Mouse (Mus musculus): ENCODE measurements around the gene Cacna1d. TPM values are rescaled to one million over a fixed set of nuclear protein-coding genes. Genes with fewer than 3 reads are reported as not detected.
A peak's percentile ranks its signal among the peaks of the same experiment; 100 is the strongest.

Gene Cacna1d
- polyA plus RNA-seq, 1 experiment from 2014 or later, result 10.5 TPM

DNA sequence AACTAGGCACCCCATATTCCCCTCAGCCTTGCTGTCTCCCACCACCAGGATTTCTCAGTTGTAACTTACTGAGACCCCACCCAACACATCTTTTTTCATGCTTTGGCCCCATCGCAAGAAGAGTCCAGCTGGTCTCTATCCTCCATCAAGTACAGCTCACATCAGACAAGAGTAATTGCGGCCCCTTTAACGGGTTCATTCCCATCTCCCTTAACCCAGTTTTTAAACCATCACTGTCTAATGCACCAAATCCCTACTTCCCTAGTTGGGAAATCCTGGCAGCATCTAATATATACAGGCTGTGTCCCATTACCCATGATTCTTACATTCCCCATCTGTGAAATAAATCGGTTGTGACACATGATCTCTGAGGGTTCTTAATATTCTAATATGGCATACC, 130.8 kb downstream of the Cacna1d start:
- peak; percentile 79 for ATAC-seq (ENCODE audit: insufficient read depth)
- no peaks in the 10 kb centered on the region for H3K36me3 ChIP-seq (ENCODE audit: insufficient read depth)
- no peak overlapping the region for H3K4me3 ChIP-seq (ENCODE audit: low read depth, low read length)
- no peaks in the 10 kb centered on the region for H3K9me3 ChIP-seq (ENCODE audit: low read depth, low read length)
- H3K4me2 ChIP-seq, result no peak overlapping the region
- H3K9ac ChIP-seq, result no peak overlapping the region
- H3K27me3 ChIP-seq (ENCODE audit: insufficient read depth, low read length), result no peaks in the 10 kb centered on the region
- peaks cover 9% of the 10 kb centered on the region for H3K4me1 ChIP-seq (ENCODE audit: insufficient read depth)
- peak overlapping the region; percentile 19; the same call in 1 of the 2 replicates for H3K27ac ChIP-seq (ENCODE audit: low read depth)
- DNase-seq, result peak; percentile 86
- WGBS, result 29% methylated on average over 4 of the region's 4 CpGs
- no peak for TF ChIP-seq CTCF (IDR thresholded peaks at IDR 0.05; ENCODE audit: low read depth)

DNA sequence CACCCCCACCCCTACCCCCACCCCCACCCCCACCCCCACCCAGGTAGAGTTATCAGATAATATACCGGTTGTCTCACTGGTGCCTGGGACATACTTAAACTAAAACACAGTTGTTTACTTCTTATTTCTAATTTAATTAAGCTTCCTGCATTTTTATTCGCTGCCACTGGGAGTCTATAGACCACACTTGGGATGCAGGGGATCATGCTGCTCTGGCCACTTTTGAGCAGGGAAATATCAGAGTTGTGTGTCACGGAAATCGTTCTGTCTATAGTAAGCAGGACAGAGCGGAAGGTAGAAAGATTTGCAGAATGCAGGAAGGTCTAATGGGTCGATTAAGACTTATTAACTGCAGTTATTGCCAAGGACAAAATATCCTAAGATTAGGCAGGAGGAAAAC, 131.3 kb downstream of the Cacna1d start:
- Histone ChIP-seq H3K4me2 (no peak overlapping the region), H3K36me3 (ENCODE audit: insufficient read depth) (no peaks in the 10 kb centered on the region), H3K9ac (no peak overlapping the region), H3K4me3 (ENCODE audit: low read depth, low read length) (no peak overlapping the region), H3K27me3 (ENCODE audit: insufficient read depth, low read length) (no peaks in the 10 kb centered on the region), H3K4me1 (ENCODE audit: insufficient read depth) (peaks cover 9% of the 10 kb centered on the region), H3K27ac (ENCODE audit: low read depth) (peak overlapping the region; percentile 19; the same call in 1 of the 2 replicates), H3K9me3 (ENCODE audit: low read depth, low read length) (no peaks in the 10 kb centered on the region)
- peak; percentile 65 for DNase-seq
- WGBS, result 37% methylated on average over 6 of the region's 6 CpGs
- ATAC-seq (ENCODE audit: insufficient read depth), result peak; percentile 58; the same call in 1 of the 2 replicates
- peak; percentile 42 for TF ChIP-seq CTCF (IDR thresholded peaks at IDR 0.05; ENCODE audit: low read depth)

DNA sequence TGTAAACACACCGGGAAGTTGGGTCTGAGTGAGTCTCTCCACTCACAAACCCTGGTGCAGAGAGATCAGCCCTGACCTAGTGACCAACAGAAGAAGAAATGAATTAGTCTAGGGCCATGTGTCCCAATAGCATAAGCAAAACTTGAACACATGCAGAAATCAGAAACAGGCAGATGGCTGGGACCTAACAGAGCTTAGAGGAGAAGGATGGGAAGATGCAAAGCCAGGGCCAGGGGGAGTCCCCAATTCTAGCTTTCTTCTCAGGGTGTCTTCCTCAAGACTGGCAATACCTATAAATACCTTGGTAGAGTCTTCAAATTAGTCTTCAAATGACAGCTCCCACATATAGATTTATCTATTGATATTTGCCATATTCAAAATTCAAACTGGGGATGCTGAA, 133.2 kb downstream of the Cacna1d start:
- Histone ChIP-seq H3K27ac (ENCODE audit: low read depth) (no peak overlapping the region), H3K36me3 (ENCODE audit: insufficient read depth) (no peaks in the 10 kb centered on the region), H3K9me3 (ENCODE audit: low read depth, low read length) (no peaks in the 10 kb centered on the region), H3K4me2 (no peak overlapping the region), H3K4me3 (ENCODE audit: low read depth, low read length) (no peak overlapping the region), H3K9ac (no peak overlapping the region), H3K4me1 (ENCODE audit: insufficient read depth) (peaks cover 9% of the 10 kb centered on the region), H3K27me3 (ENCODE audit: insufficient read depth, low read length) (peaks cover 9% of the 10 kb centered on the region)
- no peak for TF ChIP-seq CTCF (IDR thresholded peaks at IDR 0.05; ENCODE audit: low read depth)
- 64% methylated on average over 1 of the region's 1 CpGs for WGBS
- ATAC-seq (ENCODE audit: insufficient read depth) (no peak), DNase-seq (no peak)

DNA sequence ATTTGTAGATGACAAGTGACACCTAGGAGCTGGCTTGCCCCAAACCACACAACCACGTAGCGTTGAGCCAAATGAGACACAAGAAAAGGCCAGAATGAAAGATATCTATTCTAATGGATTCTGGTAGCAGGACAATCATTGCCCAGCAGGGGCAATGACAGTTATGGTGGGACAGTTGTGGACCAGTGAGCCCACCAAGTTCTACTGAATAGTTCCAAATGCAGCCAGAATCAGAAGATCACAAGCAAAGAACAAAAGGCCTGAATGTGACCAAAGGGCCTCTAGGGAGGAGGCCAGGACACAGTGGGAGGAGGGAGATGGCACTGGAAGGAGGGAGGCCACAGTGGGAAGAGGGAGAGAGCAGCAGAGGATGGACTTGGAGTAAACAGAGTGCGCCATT, 134.8 kb downstream of the Cacna1d start:
- H3K36me3 ChIP-seq (ENCODE audit: insufficient read depth), result no peaks in the 10 kb centered on the region
- DNase-seq (no peak), ATAC-seq (ENCODE audit: insufficient read depth) (no peak)
- TF ChIP-seq CTCF (IDR thresholded peaks at IDR 0.05; ENCODE audit: low read depth), result no peak
- H3K4me3 ChIP-seq (ENCODE audit: low read depth, low read length), result no peak overlapping the region
- H3K4me1 ChIP-seq (ENCODE audit: insufficient read depth), result peaks cover 4% of the 10 kb centered on the region
- no peaks in the 10 kb centered on the region for H3K9me3 ChIP-seq (ENCODE audit: low read depth, low read length)
- peaks cover 19% of the 10 kb centered on the region for H3K27me3 ChIP-seq (ENCODE audit: insufficient read depth, low read length)
- no peak overlapping the region for H3K9ac ChIP-seq
- H3K27ac ChIP-seq (ENCODE audit: low read depth), result no peak overlapping the region
- WGBS, result 76% methylated on average over 3 of the region's 3 CpGs
- no peak overlapping the region for H3K4me2 ChIP-seq

DNA sequence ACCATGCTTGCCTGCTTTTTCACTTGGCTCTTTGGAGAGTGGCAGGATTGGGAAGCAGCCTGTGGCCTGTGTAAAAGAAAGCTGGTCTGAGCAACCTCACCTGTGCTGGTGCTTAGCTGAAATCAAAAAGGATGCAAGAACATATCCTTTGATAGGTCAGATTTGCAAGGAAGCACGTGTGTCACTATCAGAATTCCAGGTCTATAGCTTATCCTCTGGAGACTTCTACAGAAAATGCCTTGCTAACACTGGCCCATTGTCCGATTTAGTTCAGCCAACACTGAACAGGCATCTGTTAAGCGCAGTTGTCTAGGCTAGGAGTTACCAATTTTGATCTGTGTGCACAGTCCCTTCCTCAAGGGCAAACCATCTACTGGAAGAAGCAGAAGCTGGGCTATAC, 136.5 kb downstream of the Cacna1d start:
- DNase-seq (no peak), ATAC-seq (ENCODE audit: insufficient read depth) (no peak)
- H3K9me3 ChIP-seq (ENCODE audit: low read depth, low read length), result no peaks in the 10 kb centered on the region
- H3K9ac ChIP-seq, result no peak overlapping the region
- no peak for TF ChIP-seq CTCF (IDR thresholded peaks at IDR 0.05; ENCODE audit: low read depth)
- no peak overlapping the region for H3K4me2 ChIP-seq
- H3K27me3 ChIP-seq (ENCODE audit: insufficient read depth, low read length), result peaks cover 19% of the 10 kb centered on the region
- H3K27ac ChIP-seq (ENCODE audit: low read depth), result no peak overlapping the region
- peaks cover 3% of the 10 kb centered on the region; the same call in 1 of the 2 replicates for H3K4me1 ChIP-seq (ENCODE audit: insufficient read depth)
- no peak overlapping the region for H3K4me3 ChIP-seq (ENCODE audit: low read depth, low read length)
- 58% methylated on average over 3 of the region's 3 CpGs for WGBS
- H3K36me3 ChIP-seq (ENCODE audit: insufficient read depth), result no peaks in the 10 kb centered on the region

DNA sequence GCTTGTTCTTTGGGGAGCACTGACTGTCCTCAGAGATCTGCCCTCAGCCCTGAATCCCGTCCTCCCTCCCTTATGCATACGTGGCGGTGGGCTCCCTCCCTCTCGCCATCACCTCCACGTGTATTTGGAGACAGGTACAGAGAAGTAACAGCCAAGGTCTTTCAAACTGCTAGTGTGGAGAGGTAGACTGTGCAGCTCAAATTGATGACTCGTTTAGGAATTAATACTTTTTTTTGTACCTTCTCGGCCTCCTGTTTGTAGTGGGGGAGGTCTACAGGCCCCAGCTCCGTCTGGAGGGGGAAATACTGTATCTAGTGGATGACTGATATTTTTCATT, 137.2 kb downstream of the Cacna1d start:
- Histone ChIP-seq H3K4me2 (peak overlapping the region; percentile 84), H3K27ac (ENCODE audit: low read depth) (no peak overlapping the region), H3K36me3 (ENCODE audit: insufficient read depth) (0 out of 2 replicates have a peak, but pooled peaks cover 3% of the 10 kb centered on the region), H3K27me3 (ENCODE audit: insufficient read depth, low read length) (peaks cover 19% of the 10 kb centered on the region), H3K4me1 (ENCODE audit: insufficient read depth) (peaks cover 3% of the 10 kb centered on the region; the same call in 1 of the 2 replicates), H3K9ac (peak overlapping the region; percentile 80), H3K4me3 (ENCODE audit: low read depth, low read length) (peak overlapping the region; percentile 57), H3K9me3 (ENCODE audit: low read depth, low read length) (no peaks in the 10 kb centered on the region)
- ATAC-seq (ENCODE audit: insufficient read depth), result 0 out of 2 replicates have a peak, but pooled peaks have one; percentile 4
- TF ChIP-seq CTCF (IDR thresholded peaks at IDR 0.05; ENCODE audit: low read depth), result no peak
- no peak for DNase-seq
- 5% methylated on average over 8 of the region's 8 CpGs for WGBS

DNA sequence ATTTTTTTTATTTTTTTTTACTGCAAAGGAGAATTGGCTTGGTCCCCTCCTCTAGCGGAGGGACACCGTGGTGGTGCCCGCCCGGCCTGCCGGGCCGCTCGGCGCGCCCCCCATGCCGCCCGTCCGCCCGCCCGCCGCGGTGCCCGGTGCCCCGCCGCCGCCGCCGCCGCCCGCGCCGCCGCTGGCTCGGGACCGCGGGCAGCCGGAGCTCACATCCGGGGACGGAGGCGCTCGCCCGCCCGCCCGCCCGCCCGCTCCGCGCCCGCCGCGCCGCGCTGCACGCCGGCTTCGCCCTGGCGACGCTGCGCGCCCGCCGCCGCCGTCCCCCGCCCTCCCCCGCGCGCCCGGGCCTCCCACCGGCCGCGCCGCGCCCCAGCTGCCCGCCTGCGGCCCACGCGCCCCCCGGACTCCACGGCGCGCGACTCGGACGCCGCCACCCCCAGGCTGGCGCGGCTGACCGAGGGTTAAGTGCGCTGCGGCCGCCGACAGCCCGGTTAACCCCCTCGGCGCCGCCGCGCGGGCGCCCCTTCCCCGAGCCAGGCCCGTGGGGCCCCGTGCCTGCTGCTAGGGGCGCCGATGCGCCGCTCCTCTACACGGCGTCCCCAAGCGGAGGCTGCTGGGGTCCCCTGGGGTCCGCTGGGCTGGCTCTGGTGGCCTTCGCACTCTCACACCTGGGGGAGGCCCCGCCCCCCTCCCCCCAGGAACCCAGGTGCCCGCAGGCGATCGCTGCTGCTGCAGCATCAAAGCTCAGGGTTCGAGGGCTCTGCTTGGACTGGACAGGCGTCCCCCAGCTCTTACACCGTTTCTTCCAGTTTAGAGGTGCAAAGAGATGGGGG, 137.7 kb downstream of the Cacna1d start:
- H3K4me1 ChIP-seq (ENCODE audit: insufficient read depth), result peaks cover 3% of the 10 kb centered on the region; the same call in 1 of the 2 replicates
- ATAC-seq (ENCODE audit: insufficient read depth), result peak; percentile 56
- TF ChIP-seq CTCF (IDR thresholded peaks at IDR 0.05; ENCODE audit: low read depth), result no peak
- under 1% methylated on average over 58 of the region's 114 CpGs for WGBS
- peak overlapping the region; percentile 57 for H3K4me3 ChIP-seq (ENCODE audit: low read depth, low read length)
- peak overlapping the region; percentile 54; the same call in 1 of the 2 replicates for H3K27ac ChIP-seq (ENCODE audit: low read depth)
- peak overlapping the region; percentile 84 for H3K4me2 ChIP-seq
- H3K9ac ChIP-seq, result peak overlapping the region; percentile 80
- peaks cover 19% of the 10 kb centered on the region for H3K27me3 ChIP-seq (ENCODE audit: insufficient read depth, low read length)
- DNase-seq, result peak; percentile 72
- H3K36me3 ChIP-seq (ENCODE audit: insufficient read depth), result 0 out of 2 replicates have a peak, but pooled peaks cover 3% of the 10 kb centered on the region
- H3K9me3 ChIP-seq (ENCODE audit: low read depth, low read length), result no peaks in the 10 kb centered on the region
